20 mouse cellular contexts compared by ENCODE assay signal in genomic region chr10:75075665-75076064, GRCm38 (mm10). TPM values are rescaled to one million over a fixed set of nuclear protein-coding genes. Genes with fewer than 3 reads are reported as not detected.
"Had no signal": no experiment of that assay in that cellular context is flagged by ENCODE, and none has a peak within 500 bp of the region (broad histone marks: within the 10 kb centered on the region; RNA-seq: fewer than 3 reads in every experiment).

No protein-coding gene starts in this region.

- H3K9me3 ChIP-seq: limb, embryonic 12.5 days; megakaryocyte, embryonic 14.5 days; midbrain, embryonic 12.5 days; neural tube, embryonic 12.5 days; stomach, embryonic 15.5 days had no signal

- H3K4me3 ChIP-seq: limb, embryonic 12.5 days; megakaryocyte, embryonic 14.5 days; midbrain, embryonic 12.5 days; neural tube, embryonic 12.5 days; stomach, embryonic 15.5 days had no signal

- H3K4me1 ChIP-seq: stomach, embryonic 15.5 days had no signal

- ATAC-seq: midbrain, embryonic 16.5 days had no signal

- H3K27me3 ChIP-seq: limb, embryonic 12.5 days; megakaryocyte, embryonic 14.5 days; midbrain, embryonic 12.5 days; neural tube, embryonic 12.5 days; stomach, embryonic 15.5 days had no signal

- H3K9ac ChIP-seq: limb, embryonic 12.5 days; liver, embryonic 14.5 days; midbrain, embryonic 12.5 days; neural tube, embryonic 12.5 days; stomach, embryonic 15.5 days had no signal

- H3K36me3 ChIP-seq: midbrain, embryonic 12.5 days; stomach, embryonic 15.5 days had no signal

- DNase-seq: liver; midbrain, embryonic 14.5 days; right cerebral cortex, postnatal 14 days; thymus, adult 2 months; thymus, postnatal 25 days; thymus, postnatal 4 days had no signal

- H3K27ac ChIP-seq: limb, embryonic 12.5 days; liver, embryonic 14.5 days; macrophage; midbrain, embryonic 12.5 days; neural tube, embryonic 12.5 days; stomach, embryonic 15.5 days; stomach, postnatal 0 days had no signal

- H3K4me2 ChIP-seq: limb, embryonic 12.5 days; liver, embryonic 11.5 days; midbrain, embryonic 12.5 days; neural tube, embryonic 12.5 days; stomach, embryonic 15.5 days had no signal

RNA-seq across cellular contexts. Expression of gene Rsph14, which starts 43.3 kb away (rescaled TPM):
- polyA plus RNA-seq: limb, embryonic 12.5 days; limb, embryonic 14.5 days; liver, embryonic 11.5 days; liver, embryonic 14.5 days; liver, embryonic 16.5 days; macrophage; midbrain, embryonic 12.5 days; neural tube, embryonic 12.5 days; spleen, adult 2 months; stomach, embryonic 15.5 days; stomach, postnatal 0 days; thymus, adult 2 months; urinary bladder, adult 2 months had no signal
